Mouse (Mus musculus) lung, adult 2 months (tissue): Measurements from ENCODE around the gene Polr2m.

ENCODE experiments used
- CTCF ChIP-seq: fragments of 200-500 bp; IDR thresholded peaks from 2 replicates; pipeline ENCODE4 v1.5.1; 2011; ENCODE audit warnings: mild to moderate bottlenecking, low read length, control low read depth; ENCODE audit not compliant: insufficient read depth
- POLR2A ChIP-seq: fragments of 200-500 bp; IDR thresholded peaks from 2 replicates; pipeline ENCODE4 v1.6.1; 2011; ENCODE audit warnings: low read depth, mild to moderate bottlenecking, control low read depth, low read length, borderline replicate concordance; ENCODE audit errors: extremely low read depth

GRCm38 (mm10) chr9:71453917-71454316 is 31.8 kb downstream of the Polr2m start:
- TF ChIP-seq POLR2A = no peak
- TF ChIP-seq CTCF = no peak
